27 mouse cellular contexts compared by ENCODE assay signal in genomic region chr12:98406076-98406475, GRCm38 (mm10).
A peak's percentile ranks its signal among the peaks of the same experiment; 100 is the strongest.
DNase-seq lines count a peak whose midpoint lies in the region; ATAC-seq lines count a peak whose summit lies in the region.
"Had no signal": no experiment of that assay in that cellular context is flagged by ENCODE, and none has a peak within 500 bp of the region (broad histone marks: within the 10 kb centered on the region; RNA-seq: fewer than 3 reads in every experiment).

No protein-coding gene starts in this region.

- ATAC-seq in hindbrain, embryonic 11.5 days (ENCODE audit: low FRiP score) = peak; percentile 68; the same call in 1 of the 2 replicates
- ATAC-seq in hindbrain, embryonic 16.5 days = no peak
- ATAC-seq in midbrain, embryonic 11.5 days (ENCODE audit: low FRiP score) = 0 out of 2 replicates have a peak, but pooled peaks have one; percentile 33
- ATAC-seq in midbrain, embryonic 16.5 days = no peak
- no peak for ATAC-seq in embryonic facial prominence, embryonic 14.5 days (ENCODE audit: low read depth)
- no peak for ATAC-seq in forebrain, embryonic 12.5 days (ENCODE audit: low FRiP score)
- ATAC-seq: forebrain, embryonic 16.5 days; inflammation-experienced regulatory T-cells, adult 6 months had no signal

- H3K4me2 ChIP-seq in hindbrain, embryonic 11.5 days (replicated peaks; ENCODE audit: low read depth, low read length) = no peak overlapping the region
- H3K4me2 ChIP-seq in hindbrain, embryonic 16.5 days (ENCODE audit: low read length) = no peak overlapping the region
- no peak overlapping the region for H3K4me2 ChIP-seq in midbrain, embryonic 11.5 days
- no peak overlapping the region for H3K4me2 ChIP-seq in midbrain, embryonic 16.5 days (ENCODE audit: low read length)
- H3K4me2 ChIP-seq in embryonic facial prominence, embryonic 14.5 days (ENCODE audit: low read depth, low read length) = no peak overlapping the region
- no peak overlapping the region for H3K4me2 ChIP-seq in forebrain, embryonic 12.5 days
- H3K4me2 ChIP-seq: embryonic facial prominence, embryonic 15.5 days; heart, embryonic 11.5 days; liver, embryonic 15.5 days; lung, embryonic 15.5 days; neural tube, embryonic 13.5 days had no signal

- DNase-seq in hindbrain, embryonic 11.5 days (ENCODE audit: low spot score) = peak; percentile 47
- no peak for DNase-seq in midbrain, embryonic 11.5 days (ENCODE audit: low spot score, missing footprints)
- DNase-seq in embryo, embryonic 10.5 days (ENCODE audit: low spot score) = peak; percentile 83
- DNase-seq in embryonic facial prominence, embryonic 14.5 days (ENCODE audit: low spot score) = peak; percentile 18
- DNase-seq in right cerebral cortex, postnatal 4 days = no peak
- DNase-seq: adrenal gland, postnatal 10 days; cerebellum, adult 2 months; cerebellum, postnatal 36 days; gastrocnemius, postnatal 10 days; kidney, adult 8-10 months; liver; lung, postnatal 4 days; right cerebral cortex, postnatal 14 days; spleen, adult 18-20 months; thymus, postnatal 14 days had no signal

- no peaks in the 10 kb centered on the region for H3K4me1 ChIP-seq in hindbrain, embryonic 11.5 days (replicated peaks; ENCODE audit: control insufficient read depth, insufficient read depth, low read length)
- H3K4me1 ChIP-seq in hindbrain, embryonic 16.5 days (ENCODE audit: control insufficient read depth, insufficient read depth, low read depth, low read length) = no peaks in the 10 kb centered on the region
- no peaks in the 10 kb centered on the region for H3K4me1 ChIP-seq in midbrain, embryonic 11.5 days (ENCODE audit: control insufficient read depth, insufficient read depth, low read length)
- no peaks in the 10 kb centered on the region for H3K4me1 ChIP-seq in midbrain, embryonic 16.5 days (ENCODE audit: control insufficient read depth, insufficient read depth, low read length)
- no peaks in the 10 kb centered on the region for H3K4me1 ChIP-seq in embryonic facial prominence, embryonic 14.5 days (ENCODE audit: control insufficient read depth, insufficient read depth, low read length)
- H3K4me1 ChIP-seq in forebrain, embryonic 12.5 days = no peaks in the 10 kb centered on the region
- H3K4me1 ChIP-seq: embryonic facial prominence, embryonic 15.5 days; liver, embryonic 15.5 days; lung, embryonic 15.5 days; neural tube, embryonic 13.5 days had no signal

- H3K9me3 ChIP-seq in hindbrain, embryonic 11.5 days (ENCODE audit: control insufficient read depth, low read length) = no peaks in the 10 kb centered on the region
- H3K9me3 ChIP-seq in hindbrain, embryonic 16.5 days (ENCODE audit: control insufficient read depth, low read length) = no peaks in the 10 kb centered on the region
- H3K9me3 ChIP-seq in midbrain, embryonic 11.5 days (ENCODE audit: control insufficient read depth, low read length) = no peaks in the 10 kb centered on the region
- no peaks in the 10 kb centered on the region for H3K9me3 ChIP-seq in midbrain, embryonic 16.5 days (replicated peaks; ENCODE audit: control insufficient read depth, low read length, poor library complexity, severe bottlenecking)
- H3K9me3 ChIP-seq in embryonic facial prominence, embryonic 14.5 days (ENCODE audit: control insufficient read depth, low read length) = no peaks in the 10 kb centered on the region
- no peaks in the 10 kb centered on the region for H3K9me3 ChIP-seq in forebrain, embryonic 12.5 days
- H3K9me3 ChIP-seq: embryonic facial prominence, embryonic 15.5 days; liver, embryonic 15.5 days; lung, embryonic 15.5 days; midbrain, embryonic 10.5 days; neural tube, embryonic 13.5 days had no signal

- WGBS in hindbrain, embryonic 11.5 days = 4% methylated on average over 4 of the region's 4 CpGs
- 16% methylated on average over 4 of the region's 4 CpGs for WGBS in hindbrain, embryonic 16.5 days
- 13% methylated on average over 4 of the region's 4 CpGs for WGBS in midbrain, embryonic 11.5 days
- WGBS in midbrain, embryonic 16.5 days = 9% methylated on average over 4 of the region's 4 CpGs
- WGBS in embryonic facial prominence, embryonic 14.5 days = 9% methylated on average over 4 of the region's 4 CpGs
- 16% methylated on average over 4 of the region's 4 CpGs for WGBS in forebrain, embryonic 12.5 days

- H3K27me3 ChIP-seq in hindbrain, embryonic 11.5 days (ENCODE audit: control insufficient read depth, insufficient read depth, low read length) = no peaks in the 10 kb centered on the region; the same call in 1 of the 2 replicates
- no peaks in the 10 kb centered on the region for H3K27me3 ChIP-seq in hindbrain, embryonic 16.5 days (replicated peaks; ENCODE audit: control insufficient read depth, insufficient read depth, low read length)
- no peaks in the 10 kb centered on the region for H3K27me3 ChIP-seq in midbrain, embryonic 11.5 days (ENCODE audit: control insufficient read depth, insufficient read depth, low read length)
- no peaks in the 10 kb centered on the region for H3K27me3 ChIP-seq in midbrain, embryonic 16.5 days (ENCODE audit: control insufficient read depth, insufficient read depth, low read depth, low read length)
- H3K27me3 ChIP-seq in embryonic facial prominence, embryonic 14.5 days (replicated peaks; ENCODE audit: control insufficient read depth, insufficient read depth, low read length) = no peaks in the 10 kb centered on the region
- no peaks in the 10 kb centered on the region for H3K27me3 ChIP-seq in forebrain, embryonic 12.5 days
- H3K27me3 ChIP-seq: embryonic facial prominence, embryonic 15.5 days; liver, embryonic 15.5 days; lung, embryonic 15.5 days had no signal

- no peak overlapping the region for H3K27ac ChIP-seq in hindbrain, embryonic 11.5 days (ENCODE audit: low read depth, low read length)
- H3K27ac ChIP-seq in hindbrain, embryonic 16.5 days (ENCODE audit: low read depth, low read length) = no peak overlapping the region
- no peak overlapping the region for H3K27ac ChIP-seq in midbrain, embryonic 11.5 days (ENCODE audit: low read depth, low read length)
- H3K27ac ChIP-seq in midbrain, embryonic 16.5 days (ENCODE audit: low read length) = no peak overlapping the region
- no peak overlapping the region for H3K27ac ChIP-seq in embryonic facial prominence, embryonic 14.5 days (replicated peaks; ENCODE audit: low read depth, low read length)
- no peak overlapping the region for H3K27ac ChIP-seq in forebrain, embryonic 12.5 days
- H3K27ac ChIP-seq: embryonic facial prominence, embryonic 15.5 days; left cerebral cortex, adult 2 months; liver, embryonic 15.5 days; lung, embryonic 15.5 days; midbrain, embryonic 10.5 days; neural tube, embryonic 13.5 days had no signal

- H3K4me3 ChIP-seq in hindbrain, embryonic 11.5 days (ENCODE audit: low read depth, low read length) = no peak overlapping the region
- H3K4me3 ChIP-seq in hindbrain, embryonic 16.5 days (ENCODE audit: low read length) = no peak overlapping the region
- no peak overlapping the region for H3K4me3 ChIP-seq in midbrain, embryonic 11.5 days (ENCODE audit: low read depth, low read length)
- H3K4me3 ChIP-seq in midbrain, embryonic 16.5 days (ENCODE audit: low read depth, low read length) = no peak overlapping the region
- H3K4me3 ChIP-seq in embryonic facial prominence, embryonic 14.5 days (ENCODE audit: low read depth, low read length) = no peak overlapping the region
- H3K4me3 ChIP-seq in forebrain, embryonic 12.5 days (replicated peaks) = no peak overlapping the region
- H3K4me3 ChIP-seq: embryonic facial prominence, embryonic 15.5 days; left cerebral cortex, adult 2 months; liver, embryonic 15.5 days; lung, embryonic 15.5 days; midbrain, embryonic 10.5 days; neural tube, embryonic 13.5 days had no signal

- H3K9ac ChIP-seq in hindbrain, embryonic 11.5 days (ENCODE audit: low read depth, low read length) = no peak overlapping the region
- no peak overlapping the region for H3K9ac ChIP-seq in hindbrain, embryonic 16.5 days (ENCODE audit: low read depth, low read length)
- no peak overlapping the region for H3K9ac ChIP-seq in midbrain, embryonic 11.5 days (ENCODE audit: low read length)
- no peak overlapping the region for H3K9ac ChIP-seq in midbrain, embryonic 16.5 days (ENCODE audit: low read depth, low read length)
- no peak overlapping the region for H3K9ac ChIP-seq in embryonic facial prominence, embryonic 14.5 days (ENCODE audit: low read depth, low read length)
- H3K9ac ChIP-seq in forebrain, embryonic 12.5 days = no peak overlapping the region
- H3K9ac ChIP-seq: embryonic facial prominence, embryonic 15.5 days; liver, embryonic 15.5 days; lung, embryonic 15.5 days; neural tube, embryonic 13.5 days had no signal

- no peaks in the 10 kb centered on the region for H3K36me3 ChIP-seq in hindbrain, embryonic 11.5 days (ENCODE audit: control insufficient read depth, insufficient read depth, low read length)
- H3K36me3 ChIP-seq in hindbrain, embryonic 16.5 days (ENCODE audit: control insufficient read depth, insufficient read depth, low read length) = no peaks in the 10 kb centered on the region
- H3K36me3 ChIP-seq in midbrain, embryonic 11.5 days (ENCODE audit: control insufficient read depth, insufficient read depth, low read length) = no peaks in the 10 kb centered on the region
- no peaks in the 10 kb centered on the region for H3K36me3 ChIP-seq in midbrain, embryonic 16.5 days (ENCODE audit: control insufficient read depth, insufficient read depth, low read length)
- no peaks in the 10 kb centered on the region for H3K36me3 ChIP-seq in embryonic facial prominence, embryonic 14.5 days (ENCODE audit: control insufficient read depth, insufficient read depth, low read length)
- H3K36me3 ChIP-seq in forebrain, embryonic 12.5 days (replicated peaks) = no peaks in the 10 kb centered on the region
- H3K36me3 ChIP-seq: embryonic facial prominence, embryonic 15.5 days; liver, embryonic 15.5 days; lung, embryonic 15.5 days; midbrain, embryonic 10.5 days; neural tube, embryonic 13.5 days had no signal

Comparison
In these comparisons a context has a peak if more than half of its experiments do, and no peak if none do; other contexts are left out.
1. ATAC-seq: peak in hindbrain, embryonic 11.5 days (single experiment) and midbrain, embryonic 11.5 days (single experiment); none in hindbrain, embryonic 16.5 days (single experiment), midbrain, embryonic 16.5 days (single experiment), embryonic facial prominence, embryonic 14.5 days (single experiment) and forebrain, embryonic 12.5 days (single experiment).
2. DNase-seq: peak in hindbrain, embryonic 11.5 days (single experiment), embryo, embryonic 10.5 days (single experiment) and embryonic facial prominence, embryonic 14.5 days (single experiment); none in midbrain, embryonic 11.5 days (single experiment) and right cerebral cortex, postnatal 4 days (single experiment).